Mouse (Mus musculus): ENCODE measurements at regions not wholly inside any gene's neighbourhood (a gene's known extent, or its start where the extent isn't known, plus 50 kb on each side); places are given as distances from the start of the nearest gene placed in this dataset.

GRCm38 (mm10) chr16:73424851-73425250 is 986.8 kb downstream of the Robo2 start:
- peak; percentile 56 for DNase-seq

GRCm38 (mm10) chr16:73424311-73424710 is 987.3 kb downstream of the Robo2 start:
- no peak for DNase-seq

- DNase-seq: no peak
Measured at GRCm38 (mm10) chr16:73404509-73404908, 1007.1 kb downstream of the Robo2 start.

GRCm38 (mm10) chr16:73404099-73404498 is 1007.5 kb downstream of the Robo2 start:
- no peak for DNase-seq

GRCm38 (mm10) chr16:73379056-73379455 is 1032.6 kb downstream of the Robo2 start:
- no peak for DNase-seq

- DNase-seq: no peak
Measured at GRCm38 (mm10) chr16:73374608-73375165, 1036.9 kb downstream of the Robo2 start.

GRCm38 (mm10) chr16:73368607-73369233 is 1042.9 kb downstream of the Robo2 start:
- DNase-seq: no peak

GRCm38 (mm10) chr16:73367926-73368325 is 1043.7 kb downstream of the Robo2 start:
- no peak for DNase-seq

- no peak for DNase-seq
Measured at GRCm38 (mm10) chr16:73367226-73367840, 1044.3 kb downstream of the Robo2 start.

- DNase-seq: no peak
Measured at GRCm38 (mm10) chr16:73350698-73351097, 1042.6 kb downstream of the Robo1 start.

- DNase-seq: no peak
Measured at GRCm38 (mm10) chr16:73343941-73344340, 1035.8 kb downstream of the Robo1 start.

- no peak for DNase-seq
Measured at GRCm38 (mm10) chr16:73343531-73343930, 1035.4 kb downstream of the Robo1 start.

GRCm38 (mm10) chr16:73317644-73318043 is 1009.5 kb downstream of the Robo1 start:
- no peak for DNase-seq

GRCm38 (mm10) chr16:73310096-73310495 is 1002.0 kb downstream of the Robo1 start:
- no peak for DNase-seq

- DNase-seq: no peak
Measured at GRCm38 (mm10) chr16:73279951-73280350, 971.8 kb downstream of the Robo1 start.

GRCm38 (mm10) chr16:73259691-73260090 is 951.6 kb downstream of the Robo1 start:
- DNase-seq: no peak

GRCm38 (mm10) chr16:73259283-73259682 is 951.2 kb downstream of the Robo1 start:
- no peak for DNase-seq

GRCm38 (mm10) chr16:73245073-73245590 is 937.0 kb downstream of the Robo1 start:
- no peak for DNase-seq

GRCm38 (mm10) chr16:73230599-73230998 is 922.5 kb downstream of the Robo1 start:
- DNase-seq: no peak

- DNase-seq: no peak
Measured at GRCm38 (mm10) chr16:73217555-73217954, 909.4 kb downstream of the Robo1 start.

- DNase-seq: no peak
Measured at GRCm38 (mm10) chr16:73203542-73203941, 895.4 kb downstream of the Robo1 start.

- no peak for DNase-seq
Measured at GRCm38 (mm10) chr16:73200991-73201390, 892.9 kb downstream of the Robo1 start.

- DNase-seq: no peak
Measured at GRCm38 (mm10) chr16:73182776-73183175, 874.7 kb downstream of the Robo1 start.

- DNase-seq: no peak
Measured at GRCm38 (mm10) chr16:73182258-73182657, 874.2 kb downstream of the Robo1 start.
